Mouse (Mus musculus) duodenum, adult 2 months (tissue): ENCODE data around the gene Apoa5. TPM values are rescaled to one million over a fixed set of nuclear protein-coding genes. Genes with fewer than 3 reads are reported as not detected.

Source experiments
- polyA plus RNA-seq: library from polyadenylated mRNA; depleted of rRNA; stranded (reverse); fragments of >200 nt; gene quantifications from 2 replicates; pipeline ENCODE4 v1.2.3, GENCODE M21; 2012; ENCODE audit warnings: low replicate concordance; rRNA removed

Apoa5 gene
- 0.34 and 0.55 TPM in 2 replicates for polyA plus RNA-seq

DNA sequence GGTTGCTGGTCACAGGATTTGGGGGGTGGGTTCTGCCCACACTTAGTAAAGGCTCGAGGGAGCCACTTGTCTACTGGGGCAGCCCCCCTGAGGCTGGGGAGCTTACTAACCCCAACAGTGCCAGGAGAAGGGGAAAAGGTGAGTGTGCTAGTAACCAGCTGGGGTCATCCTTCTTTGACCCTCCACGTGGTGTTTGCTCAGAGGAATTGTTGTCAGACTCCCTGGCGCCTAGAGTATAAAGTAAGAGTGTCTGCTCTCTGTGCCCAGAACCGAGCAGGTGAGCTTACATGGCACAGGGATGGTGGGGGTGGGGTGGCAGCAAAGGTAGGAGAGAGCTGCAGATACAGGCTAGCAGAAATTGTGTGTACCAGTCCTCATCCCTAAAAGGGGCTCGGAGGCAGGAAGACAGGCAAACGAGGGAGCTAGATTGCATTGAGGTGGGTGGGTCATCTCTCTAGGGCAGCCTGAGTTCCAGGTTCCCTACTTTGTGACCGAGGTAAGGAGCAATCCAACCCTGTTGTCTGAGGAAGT lies at the start of gene Apoa5:
Apoa5 (plus strand) TSS at position 291 of the 531 bp plus-strand sequence.

DNA sequence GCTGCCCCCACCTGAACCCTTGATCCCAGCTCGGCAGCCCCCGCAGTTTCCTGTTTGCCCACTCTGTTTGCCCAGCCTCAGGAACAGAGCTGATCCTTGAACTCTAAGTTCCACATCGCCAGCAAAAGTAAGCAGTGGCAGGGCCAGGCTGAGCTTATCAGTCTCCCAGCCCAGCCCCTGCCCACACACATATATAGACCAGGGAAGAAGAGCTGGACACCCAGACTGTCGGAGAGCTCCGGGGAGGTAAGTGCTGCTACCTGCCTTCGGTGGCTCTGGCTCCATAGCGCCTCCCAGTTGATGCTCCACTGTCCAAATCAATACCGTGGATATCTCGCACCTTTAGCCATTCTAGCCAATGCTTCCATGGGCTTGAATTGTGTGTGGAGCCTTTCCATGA lies 39.9 kb upstream of the Apoa5 start, which contains the start of gene Apoa1:
Apoa1 (plus strand) TSS at position 90 of the 400 bp plus-strand sequence.

DNA sequence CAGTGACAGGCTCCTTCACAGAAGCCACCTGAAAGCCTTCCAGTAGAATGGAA lies 33.0 kb upstream of the Apoa5 start, which contains the start of gene Apoc3:
Apoc3 (minus strand) TSS at position 41 of the 53 bp plus-strand sequence.

DNA sequence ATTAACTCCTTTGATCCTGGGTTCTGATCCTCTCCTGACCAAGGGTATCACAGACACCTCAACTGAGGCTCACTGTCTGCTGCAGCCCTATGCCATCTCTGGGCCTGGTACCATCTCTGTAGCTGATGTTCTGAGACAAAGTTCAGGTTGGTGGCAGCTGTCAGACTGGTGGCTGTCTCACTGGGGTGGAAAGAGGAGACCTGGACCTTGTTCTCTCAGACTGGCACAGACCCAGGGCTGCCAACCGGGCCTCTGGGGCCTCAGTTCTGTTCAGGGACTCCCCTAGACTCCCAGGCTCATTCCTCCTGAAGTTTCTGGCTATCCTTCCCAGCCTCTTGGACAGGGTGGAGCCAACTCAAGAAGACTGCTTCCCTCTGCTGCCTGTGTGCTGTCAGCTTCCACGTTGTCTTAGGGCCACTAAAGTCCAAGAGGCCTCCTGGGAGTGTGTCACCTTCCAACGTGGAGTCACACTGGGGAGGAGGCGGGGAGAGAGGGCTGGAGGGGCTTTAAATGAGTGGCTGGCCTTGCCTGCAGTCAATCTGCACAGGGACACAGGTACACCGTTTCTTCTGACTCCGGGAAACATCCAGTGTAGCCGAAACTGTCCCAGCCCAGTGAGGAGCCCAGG lies 27.8 kb upstream of the Apoa5 start, which contains the start of gene Apoa4:
Apoa4 (plus strand) TSS at position 171 of the 628 bp plus-strand sequence.

DNA sequence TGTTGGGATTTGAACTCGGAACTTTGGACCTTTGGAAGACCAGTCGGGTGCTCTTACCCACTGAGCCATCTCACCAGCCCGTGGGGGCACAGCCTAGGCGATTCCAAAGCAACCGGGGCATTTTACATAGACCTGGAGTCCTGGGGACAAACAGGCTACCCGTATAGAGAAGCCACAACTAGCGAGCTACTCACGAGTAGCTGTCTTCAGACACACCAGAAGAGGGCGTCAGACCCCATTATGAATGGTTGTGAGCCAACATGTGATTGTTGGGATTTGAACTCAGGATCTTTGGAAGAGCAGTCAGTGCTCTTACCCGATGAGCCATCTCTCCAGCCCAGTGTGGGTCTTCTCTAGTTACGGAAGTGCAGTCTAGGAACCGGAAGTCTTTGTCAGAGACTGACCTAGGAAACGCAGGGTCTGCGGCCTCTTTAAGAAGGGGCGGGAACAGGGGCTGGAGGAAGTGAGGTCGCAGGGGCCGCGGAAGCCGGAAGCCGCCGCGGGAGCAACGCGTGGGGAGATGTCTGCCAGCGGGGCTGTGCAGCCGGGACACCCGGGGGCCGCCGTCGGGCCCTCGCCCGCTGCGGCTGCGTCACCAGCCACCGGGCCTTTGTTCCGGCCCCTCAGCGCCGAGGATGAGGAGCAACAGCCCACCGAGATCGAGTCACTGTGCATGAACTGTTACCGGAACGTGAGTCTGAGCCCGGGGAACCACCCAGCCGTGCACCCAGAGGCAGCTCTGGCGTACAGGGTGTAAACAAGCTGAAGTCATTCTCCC lies 4.4 kb downstream of the Apoa5 start, which contains the start of gene Zpr1:
Zpr1 (plus strand) TSS at position 388 of the 778 bp plus-strand sequence.

DNA sequence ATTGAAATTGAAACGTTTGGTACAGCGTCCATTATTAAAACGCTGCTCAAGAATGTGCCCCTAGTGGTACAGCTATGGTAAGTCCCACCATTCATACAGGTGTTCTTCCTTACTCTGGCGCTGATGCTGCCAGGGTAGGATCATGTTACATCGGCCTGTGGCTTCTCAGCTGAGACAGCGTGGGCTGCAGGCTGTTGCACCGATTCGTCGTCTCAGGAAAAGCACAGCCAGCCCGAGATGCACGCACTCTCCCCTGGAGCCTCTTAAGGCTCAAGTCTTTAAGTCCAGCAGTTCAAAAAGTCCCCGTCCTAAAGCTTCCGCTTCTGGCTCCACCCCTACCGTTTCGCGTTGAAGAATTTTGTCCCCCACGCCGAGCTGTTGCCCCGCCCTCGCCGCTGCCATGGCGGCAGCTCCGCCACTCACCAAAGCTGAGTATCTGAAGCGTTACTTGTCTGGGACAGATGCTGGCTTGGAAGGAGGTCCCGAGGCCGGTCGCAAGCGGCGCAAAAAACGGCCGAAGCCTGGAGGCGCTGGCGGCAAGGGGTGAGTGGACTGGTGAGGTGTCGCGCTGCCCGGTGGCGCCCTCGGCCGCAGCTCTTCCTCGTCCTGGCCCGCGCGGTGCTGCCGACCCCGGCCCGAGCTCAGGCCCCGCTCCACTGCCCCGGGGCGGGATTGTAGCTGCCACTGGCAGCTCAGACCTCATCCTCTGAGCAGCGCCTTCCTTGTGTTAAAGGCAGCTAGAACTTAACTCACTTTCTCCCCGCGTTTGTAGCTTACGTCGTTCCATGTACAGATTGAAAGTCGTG lies 14.4 kb downstream of the Apoa5 start, which contains the start of gene Bud13:
Bud13 (plus strand) TSS at position 378 of the 806 bp plus-strand sequence.

DNA sequence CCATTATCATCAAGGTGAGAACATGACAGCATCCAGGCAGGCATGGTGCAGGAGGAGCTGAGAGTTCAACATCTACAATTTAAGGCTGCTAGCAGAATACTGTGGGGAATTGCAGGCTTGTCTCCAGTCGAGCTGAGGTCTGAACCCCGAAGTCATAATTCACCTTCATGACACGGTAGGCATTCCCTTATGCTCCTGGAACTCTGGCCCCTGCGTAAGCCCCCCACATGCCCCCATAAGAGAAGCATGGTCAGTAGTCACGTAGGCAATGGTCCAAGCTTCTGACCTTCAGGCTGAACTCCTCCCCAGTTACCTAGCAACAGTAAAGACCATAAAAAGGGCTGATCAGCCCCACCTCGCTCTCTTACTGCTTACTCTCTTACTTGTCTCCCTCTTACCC lies 51.5 kb downstream of the Apoa5 start, which contains the start of gene 4931429L15Rik:
4931429L15Rik (minus strand) TSS at position 101 of the 400 bp plus-strand sequence.

Other genes starting within 250 kb of the Apoa5 start
- gene Apoa1, start 40.1 kb upstream of the Apoa5 start, polyA plus RNA-seq: 2,399 and 15,361 TPM in 2 replicates
- gene Apoc3, start 33.0 kb upstream of the Apoa5 start, polyA plus RNA-seq: 677 and 6,693 TPM in 2 replicates
- 2,473 and 8,795 TPM in 2 replicates for gene Apoa4, start 27.9 kb upstream of the Apoa5 start, polyA plus RNA-seq
- gene Zpr1, start 4.4 kb downstream of the Apoa5 start, polyA plus RNA-seq: 8.7 and 13.2 TPM in 2 replicates
- 5.3 and 6.6 TPM in 2 replicates for gene Bud13, start 14.4 kb downstream of the Apoa5 start, polyA plus RNA-seq
- not detected in 2 replicates for gene 4931429L15Rik, start 51.4 kb downstream of the Apoa5 start, polyA plus RNA-seq